Mouse (Mus musculus): Measurements from ENCODE around the gene Fam178b.

DNA sequence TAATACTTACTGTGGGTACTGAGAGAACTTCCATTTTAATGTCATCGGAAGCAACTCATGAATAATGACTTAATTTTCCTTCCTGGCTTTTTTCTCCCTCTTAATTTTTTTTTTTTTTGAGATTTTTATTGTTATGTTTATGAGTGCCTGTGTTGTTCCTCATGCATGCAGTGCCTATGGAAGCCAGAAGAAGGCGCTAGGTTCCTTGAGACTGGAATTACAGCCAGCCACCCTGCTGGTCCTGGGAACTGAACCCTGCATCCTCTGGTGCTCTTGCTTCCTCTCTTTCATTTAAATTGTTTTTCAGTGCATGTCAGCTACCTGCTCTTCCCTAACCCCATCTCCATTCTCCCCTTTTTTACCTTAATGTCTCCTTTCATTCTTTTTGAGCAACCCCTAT lies 169.3 kb downstream of the Fam178b start:
- TF ChIP-seq CTCF (IDR thresholded peaks at IDR 0.05; ENCODE audit: low read depth, low read length) (peak; percentile 71), POLR2A (IDR thresholded peaks at IDR 0.05; ENCODE audit: insufficient read depth, low read length) (no peak), EP300 (IDR thresholded peaks at IDR 0.05; ENCODE audit: insufficient read depth, low read depth, low read length) (no peak)
